Mouse (Mus musculus): ENCODE results near the gene Thpo. TPM values are rescaled to one million over a fixed set of nuclear protein-coding genes. Genes with fewer than 3 reads are reported as not detected.

Thpo gene
- total RNA-seq, 2 experiments from 2014 or later, result 2.1 to 3.0 TPM

Other genes with a start within 250 kb of the Thpo start
- 10 to 100 TPM; 50.0 to 50.1 TPM for gene Eif2b5, start 235.7 kb downstream of the Thpo start, total RNA-seq (2021)
- gene Dvl3, start 217.5 kb downstream of the Thpo start, total RNA-seq (2021), result 10 to 100 TPM; 26.4 to 29.1 TPM
- 100 to 1,000 TPM; 137 to 146 TPM for gene Ap2m1, start 199.0 kb downstream of the Thpo start, total RNA-seq (2021)
- 10 to 100 TPM; 58.0 to 61.4 TPM for gene Abcf3, start 185.9 kb downstream of the Thpo start, total RNA-seq (2021)
- gene Vwa5b2, start 145.0 kb downstream of the Thpo start, total RNA-seq (2021), result not detected
- gene Eef1akmt4, start 122.9 kb downstream of the Thpo start, total RNA-seq (2021), result 1 to 10 TPM; 5.1 to 5.7 TPM
- not detected for gene Gm49333, start 122.9 kb downstream of the Thpo start, total RNA-seq (2021)
- gene Alg3, start 122.8 kb downstream of the Thpo start, total RNA-seq (2021), result 10 to 100 TPM; 10.9 to 16.8 TPM
- gene Camk2n2, start 113.2 kb downstream of the Thpo start, total RNA-seq (2021), result 1 to 10 TPM; 1.2 to 1.6 TPM
- under 1 TPM; 0.13 to 0.32 TPM for gene Ece2, start 104.7 kb downstream of the Thpo start, total RNA-seq (2021)
- gene Psmd2, start 82.9 kb downstream of the Thpo start, total RNA-seq (2021), result 100 to 1,000 TPM; 177 to 187 TPM
- 100 to 1,000 TPM; 356 to 390 TPM for gene Eif4g1, start 66.2 kb downstream of the Thpo start, total RNA-seq (2021)
- 10 to 100 TPM; 31.5 to 57.0 TPM for gene Fam131a, start 41.3 kb downstream of the Thpo start, total RNA-seq (2021)
- gene Polr2h, start 16.8 kb downstream of the Thpo start, total RNA-seq (2021), result 1 to 10 TPM; 8.2 to 8.3 TPM
- 1 to 10 TPM; 2.0 to 3.2 TPM for gene Clcn2, start 16.8 kb downstream of the Thpo start, total RNA-seq (2021)
- 1 to 10 TPM; 3.2 to 3.6 TPM for gene Chrd, start 1.4 kb downstream of the Thpo start, total RNA-seq (2021)